Mouse (Mus musculus) forebrain, embryonic 11.5 days (tissue): Measurements from ENCODE around the gene Nwd2. TPM values are rescaled to one million over a fixed set of nuclear protein-coding genes. Genes with fewer than 3 reads are reported as not detected.

ENCODE experiments used
- ATAC-seq: fragments of 200-750 bp; cut with Nextera tagmentation; replicated peaks from 2 replicates; pipeline ENCODE4 v1.8.0; 2017; ENCODE audit warnings: moderate TSS enrichment; ENCODE audit not compliant: low FRiP score
- DNase-seq: peaks from one replicate; pipeline ENCODE4 v3.0.0-alpha.2; 2017; ENCODE audit warnings: low spot score
- H3K27ac ChIP-seq: fragments of 300-500 bp; sonication (generic); 2 replicates; pipeline ENCODE4 v1.5.1; 2014; ENCODE audit warnings: low read depth, low read length
- H3K27me3 ChIP-seq: fragments of 300-500 bp; sonication (generic); 2 replicates; pipeline ENCODE4 v1.6.1; 2014; ENCODE audit warnings: mild to moderate bottlenecking, low read length, mixed read lengths; ENCODE audit not compliant: control insufficient read depth, insufficient read depth
- H3K36me3 ChIP-seq: fragments of 300-500 bp; sonication (generic); 2 replicates; pipeline ENCODE4 v1.6.1; 2014; ENCODE audit warnings: mild to moderate bottlenecking, low read length, moderate library complexity, mixed read lengths; ENCODE audit not compliant: control insufficient read depth, insufficient read depth
- H3K4me1 ChIP-seq: fragments of 300-500 bp; sonication (generic); replicated peaks from 2 replicates; pipeline ENCODE4 v1.6.1; 2014; ENCODE audit warnings: low read length, mixed read lengths; ENCODE audit not compliant: control insufficient read depth, insufficient read depth
- H3K4me2 ChIP-seq: fragments of 300-500 bp; sonication (generic); 2 replicates; pipeline ENCODE4 v1.6.1; 2014; ENCODE audit warnings: low read depth, mild to moderate bottlenecking, low read length, moderate library complexity, mixed read lengths; ENCODE audit not compliant: severe bottlenecking
- H3K4me3 ChIP-seq: fragments of 300-500 bp; sonication (generic); 2 replicates; pipeline ENCODE4 v1.5.1; 2014; ENCODE audit warnings: low read depth, low read length
- H3K9ac ChIP-seq: fragments of 300-500 bp; sonication (generic); 2 replicates; pipeline ENCODE4 v1.6.1; 2014; ENCODE audit warnings: low read length
- H3K9me3 ChIP-seq: fragments of 300-500 bp; sonication (generic); 2 replicates; pipeline ENCODE4 v1.6.1; 2016; ENCODE audit warnings: low read length, mixed read lengths; ENCODE audit not compliant: control insufficient read depth
- WGBS: fragments of 180-500 bp; shearing (Covaris S2); extraction: QIAGEN DNeasy Blood & Tissue Kit; methylation state at CpG from one replicate; pipeline ENCODE4 v1.1.7; 2014; 5-methylcytosine and 5-hydroxymethylcytosine counted together
- polyA plus RNA-seq: library from polyadenylated mRNA; unstranded; fragments of >200 nt; fragmentation: Nextera tagmentation; extraction: Ambion mirVana; gene quantifications from 2 replicates; pipeline ENCODE4 v1.2.1, GENCODE M21; 2014

Nwd2 gene
- polyA plus RNA-seq, 1 experiment from 2014 or later = 0.21 TPM

- no peak for DNase-seq
- Histone ChIP-seq H3K27me3 (no peaks in the 10 kb centered on the region), H3K36me3 (no peaks in the 10 kb centered on the region), H3K9me3 (no peaks in the 10 kb centered on the region), H3K27ac (no peak overlapping the region), H3K4me2 (no peak overlapping the region), H3K9ac (no peak overlapping the region), H3K4me1 (no peaks in the 10 kb centered on the region), H3K4me3 (no peak overlapping the region)
- 87% methylated on average over 7 of the region's 7 CpGs for WGBS
- no peak for ATAC-seq
Measured at GRCm38 (mm10) chr5:63735521-63735920, 86.6 kb downstream of the Nwd2 start.

- Histone ChIP-seq H3K36me3 (no peaks in the 10 kb centered on the region), H3K4me1 (no peaks in the 10 kb centered on the region), H3K9me3 (no peaks in the 10 kb centered on the region), H3K9ac (no peak overlapping the region), H3K4me3 (no peak overlapping the region), H3K27ac (no peak overlapping the region), H3K4me2 (no peak overlapping the region), H3K27me3 (no peaks in the 10 kb centered on the region)
- no peak for DNase-seq
- no peak for ATAC-seq
- 89% methylated on average over 2 of the region's 2 CpGs for WGBS
Measured at GRCm38 (mm10) chr5:63743426-63743825, 94.5 kb downstream of the Nwd2 start.

- Histone ChIP-seq H3K4me3 (no peak overlapping the region), H3K27me3 (no peaks in the 10 kb centered on the region), H3K36me3 (no peaks in the 10 kb centered on the region), H3K9ac (no peak overlapping the region), H3K4me2 (no peak overlapping the region), H3K27ac (no peak overlapping the region), H3K4me1 (no peaks in the 10 kb centered on the region), H3K9me3 (no peaks in the 10 kb centered on the region)
- ATAC-seq = peak; percentile 53; the same call in 1 of the 2 replicates
- no peak for DNase-seq
- 80% methylated on average over 2 of the region's 2 CpGs for WGBS
Measured at GRCm38 (mm10) chr5:63748299-63748698, 99.4 kb downstream of the Nwd2 start.

- H3K9ac ChIP-seq = no peak overlapping the region
- no peak for ATAC-seq
Measured at GRCm38 (mm10) chr5:63748759-63749158, 99.9 kb downstream of the Nwd2 start.

GRCm38 (mm10) chr5:63755092-63755761 is 106.3 kb downstream of the Nwd2 start:
- Histone ChIP-seq H3K4me1 (no peaks in the 10 kb centered on the region), H3K4me2 (no peak overlapping the region), H3K36me3 (no peaks in the 10 kb centered on the region), H3K27me3 (no peaks in the 10 kb centered on the region), H3K9ac (no peak overlapping the region), H3K9me3 (no peaks in the 10 kb centered on the region), H3K4me3 (no peak overlapping the region), H3K27ac (no peak overlapping the region)
- 79% methylated on average over 5 of the region's 5 CpGs for WGBS
- DNase-seq = no peak
- 0 out of 2 replicates have a peak, but pooled peaks have one; percentile 36 for ATAC-seq

More at GRCm38 (mm10) chr5:63748759-63749158, 99.9 kb downstream of the Nwd2 start:
- H3K27ac ChIP-seq = no peak overlapping the region
- no peak for DNase-seq
- H3K4me2 ChIP-seq = no peak overlapping the region
- H3K9me3 ChIP-seq = no peaks in the 10 kb centered on the region
- H3K36me3 ChIP-seq = no peaks in the 10 kb centered on the region
- no peak overlapping the region for H3K4me3 ChIP-seq
- WGBS = 83% methylated on average over 1 of the region's 1 CpGs
- H3K27me3 ChIP-seq = no peaks in the 10 kb centered on the region
- no peaks in the 10 kb centered on the region for H3K4me1 ChIP-seq

- no peak overlapping the region for H3K9ac ChIP-seq
- no peaks in the 10 kb centered on the region for H3K9me3 ChIP-seq
- no peaks in the 10 kb centered on the region for H3K4me1 ChIP-seq
- no peaks in the 10 kb centered on the region for H3K36me3 ChIP-seq
- H3K27me3 ChIP-seq = no peaks in the 10 kb centered on the region
- no peak for DNase-seq
- no peak overlapping the region for H3K4me2 ChIP-seq
- no peak overlapping the region for H3K27ac ChIP-seq
- no peak for ATAC-seq
- H3K4me3 ChIP-seq = no peak overlapping the region
- 87% methylated on average over 3 of the region's 3 CpGs for WGBS
Measured at GRCm38 (mm10) chr5:63755938-63756337, 107.0 kb downstream of the Nwd2 start.

- Histone ChIP-seq H3K27ac (no peak overlapping the region), H3K4me2 (no peak overlapping the region), H3K4me3 (no peak overlapping the region), H3K36me3 (no peaks in the 10 kb centered on the region), H3K4me1 (no peaks in the 10 kb centered on the region), H3K9ac (no peak overlapping the region), H3K27me3 (no peaks in the 10 kb centered on the region), H3K9me3 (no peaks in the 10 kb centered on the region)
- no peak for DNase-seq
- WGBS = 92% methylated on average over 4 of the region's 4 CpGs
- no peak for ATAC-seq
Measured at GRCm38 (mm10) chr5:63765886-63766285, 117.0 kb downstream of the Nwd2 start.

GRCm38 (mm10) chr5:63766715-63767114 is 117.8 kb downstream of the Nwd2 start:
- Histone ChIP-seq H3K36me3 (no peaks in the 10 kb centered on the region), H3K4me2 (no peak overlapping the region), H3K4me1 (no peaks in the 10 kb centered on the region), H3K9me3 (no peaks in the 10 kb centered on the region), H3K27me3 (no peaks in the 10 kb centered on the region), H3K27ac (no peak overlapping the region), H3K4me3 (no peak overlapping the region), H3K9ac (no peak overlapping the region)
- ATAC-seq = peak; percentile 42; the same call in 1 of the 2 replicates
- WGBS = 42% methylated on average over 6 of the region's 6 CpGs
- peak; percentile 63 for DNase-seq

- no peak for DNase-seq
- Histone ChIP-seq H3K27me3 (no peaks in the 10 kb centered on the region), H3K4me3 (no peak overlapping the region), H3K9me3 (no peaks in the 10 kb centered on the region), H3K27ac (no peak overlapping the region), H3K4me1 (no peaks in the 10 kb centered on the region), H3K9ac (no peak overlapping the region), H3K36me3 (no peaks in the 10 kb centered on the region), H3K4me2 (no peak overlapping the region)
- peak; percentile 45; the same call in 1 of the 2 replicates for ATAC-seq
- WGBS = 74% methylated on average over 8 of the region's 8 CpGs
Measured at GRCm38 (mm10) chr5:63767464-63767863, 118.6 kb downstream of the Nwd2 start.
